Mouse (Mus musculus) thymus, postnatal 36 days (tissue): ENCODE data around the gene Calm2.

ENCODE experiments used
- DNase-seq, 2 experiments: peaks; one replicate each; pipeline ENCODE4 v3.0.0; 2022; ENCODE audit warnings: mixed read lengths in 2 of 2

Calm2 gene

GRCm38 (mm10) chr17:87391242-87391641 lies 55.5 kb downstream of the Calm2 start:
- DNase-seq: no peak

- DNase-seq: no peak
Measured at GRCm38 (mm10) chr17:87387068-87387467, 59.7 kb downstream of the Calm2 start.

- no peak for DNase-seq
Measured at GRCm38 (mm10) chr17:87385835-87386234, 60.9 kb downstream of the Calm2 start.
